Mouse (Mus musculus) frontal cortex, postnatal 10 days (tissue): ENCODE measurements around the gene Spns2.

Experiments
- DNase-seq, 2 experiments: peaks; one replicate each; pipeline ENCODE4 v3.0.0; 2022; ENCODE audit warnings: low spot score in 2 of 2, mixed read lengths in 1 of 2

The Spns2 gene

GRCm38 (mm10) chr11:72411093-72411921 lies 78.4 kb downstream of the Spns2 start, which contains the start of gene Smtnl2:
TSS of gene Smtnl2 (minus strand) at chr11:72411713.
- peak in 1 of 2 experiments; percentile 46 for DNase-seq

GRCm38 (mm10) chr11:72410521-72411092 lies 79.1 kb downstream of the Spns2 start:
- DNase-seq: no peak

- no peak for DNase-seq
Measured at GRCm38 (mm10) chr11:72409649-72410385, 79.9 kb downstream of the Spns2 start.

GRCm38 (mm10) chr11:72408451-72409170 lies 81.1 kb downstream of the Spns2 start:
- DNase-seq: no peak

- DNase-seq: no peak
Measured at GRCm38 (mm10) chr11:72407574-72407973, 82.1 kb downstream of the Spns2 start.

- no peak for DNase-seq
Measured at GRCm38 (mm10) chr11:72407081-72407480, 82.6 kb downstream of the Spns2 start.

GRCm38 (mm10) chr11:72406079-72406675 lies 83.5 kb downstream of the Spns2 start:
- DNase-seq: no peak

GRCm38 (mm10) chr11:72405532-72405931 lies 84.2 kb downstream of the Spns2 start:
- DNase-seq: no peak

GRCm38 (mm10) chr11:72402969-72403368 lies 86.7 kb downstream of the Spns2 start:
- DNase-seq: no peak

- DNase-seq: no peak
Measured at GRCm38 (mm10) chr11:72402017-72402416, 87.7 kb downstream of the Spns2 start.
